Mouse (Mus musculus): ENCODE data around the gene Suds3.

DNA sequence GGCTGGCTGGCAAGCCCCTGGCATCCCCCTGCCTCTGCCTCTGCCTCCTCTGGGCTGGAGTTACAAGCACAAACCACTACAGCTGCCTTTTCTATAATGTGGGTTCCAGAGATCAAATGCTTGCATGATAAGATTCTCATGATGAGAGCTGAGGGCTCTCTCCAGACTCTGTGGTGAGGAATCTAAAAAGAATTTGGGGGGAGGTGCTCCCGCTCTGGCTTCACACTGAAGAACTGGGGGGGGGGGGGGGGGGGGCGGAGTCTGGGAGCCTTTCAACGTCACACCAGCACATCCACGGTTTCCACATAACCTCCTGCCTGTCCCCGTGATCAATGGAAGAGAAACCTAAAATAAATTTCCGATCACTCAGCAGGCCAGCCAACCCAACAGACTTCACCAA is 26.1 kb downstream of the Suds3 start:
- TF ChIP-seq POLR2A (IDR thresholded peaks at IDR 0.05; ENCODE audit: low read depth, low read length) (no peak), CTCF (IDR thresholded peaks at IDR 0.05; ENCODE audit: extremely low read depth, insufficient read depth, insufficient read length, insufficient replicate concordance) (no peak)
